Mouse (Mus musculus) left cerebral cortex, adult 11 months (tissue): ENCODE measurements around the gene Olfr71.

Source experiments
- DNase-seq: peaks from one replicate; pipeline ENCODE4 v3.0.0; 2022; ENCODE audit warnings: low spot score

Gene Olfr71

DNA sequence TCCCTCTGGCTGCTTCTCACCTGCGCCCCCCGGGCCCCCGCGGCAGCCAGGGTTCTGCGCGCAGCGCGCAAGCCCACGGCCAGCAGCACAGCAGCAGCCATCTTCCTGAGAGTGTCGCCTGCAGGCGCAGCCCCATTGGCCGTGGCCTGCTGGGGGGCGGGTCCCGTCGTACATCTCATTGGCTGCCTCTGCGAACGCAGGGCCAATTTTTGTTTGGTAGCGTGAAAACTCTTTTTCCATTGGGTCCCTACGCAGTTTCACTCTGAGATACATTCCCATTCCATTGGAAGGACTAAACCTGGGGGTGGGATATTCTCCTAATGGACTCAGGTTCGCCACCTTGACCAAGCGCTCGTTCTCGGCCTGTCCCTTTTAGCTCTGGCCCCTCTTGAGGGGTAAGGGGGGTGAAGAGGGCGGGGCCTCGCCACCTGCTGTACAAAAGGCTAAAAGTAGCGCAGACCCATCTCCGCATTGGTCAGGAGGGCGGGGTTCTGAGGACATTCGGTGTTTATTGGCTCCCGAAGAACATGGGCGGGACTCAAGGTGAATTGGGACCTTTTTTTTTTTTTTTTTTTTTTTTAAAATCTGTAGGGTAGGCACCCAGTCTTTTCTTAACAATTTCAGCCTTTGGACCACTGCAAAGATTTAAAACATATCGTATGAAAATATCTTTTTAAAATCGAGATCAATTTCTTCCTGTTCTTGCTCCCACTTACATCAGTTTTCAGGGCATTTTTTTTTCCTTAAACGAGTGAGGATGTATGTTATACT, 53.5 kb downstream of the Olfr71 start, which contains the start of gene Hint2:
Hint2 (minus strand) TSS at position 128 of the 771 bp plus-strand sequence.
- DNase-seq, result peak; percentile 95

DNA sequence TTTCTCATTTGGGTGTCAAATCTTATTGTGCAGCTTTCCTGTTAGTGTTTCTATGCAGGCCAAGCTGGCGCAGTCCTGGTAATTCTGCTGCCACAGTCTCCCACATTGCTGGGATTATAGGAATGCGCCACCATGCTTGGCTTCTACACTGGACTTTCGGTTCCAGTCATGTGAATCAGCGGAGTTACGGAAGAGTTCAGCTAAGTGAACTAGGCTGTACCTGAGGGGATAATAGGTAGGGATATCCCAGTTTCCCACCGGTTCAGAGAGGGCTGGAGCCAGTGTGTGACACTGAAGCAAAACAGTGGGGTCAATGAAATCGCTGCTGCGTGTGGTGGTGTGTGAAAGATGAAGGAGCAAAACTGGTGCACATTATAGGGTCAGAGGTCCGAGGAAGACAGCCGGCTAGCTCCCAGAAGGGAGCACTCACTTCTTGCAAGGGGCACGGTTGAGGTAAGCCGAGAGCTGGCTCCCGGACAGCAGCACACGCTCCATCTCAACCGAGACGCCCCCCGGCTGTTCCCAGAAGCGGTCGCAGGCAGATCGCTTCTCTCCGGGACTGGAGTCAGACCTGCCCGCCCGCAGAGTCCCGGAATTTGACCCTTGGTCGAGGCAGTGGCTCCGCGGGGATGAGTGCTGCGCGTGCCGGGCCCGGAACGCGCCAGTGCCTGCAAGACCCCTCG, 54.3 kb downstream of the Olfr71 start:
- DNase-seq, result no peak
